Mouse (Mus musculus) MEL (cell line): ENCODE measurements around the gene A930018P22Rik.

Experiments used
- CTCF ChIP-seq, 3 experiments: IDR thresholded peaks in 2 of 3; conservative IDR thresholded peaks in 1 of 3; 2 replicates each; pipeline ENCODE4 v1.5.1; 2011 to 2012; ENCODE audit warnings: low read length in 3 of 3, low read depth in 2 of 3, mild to moderate bottlenecking in 2 of 3, improper control_type of control experiment in 1 of 3, inconsistent platforms in 1 of 3, mixed read lengths in 1 of 3, moderate library complexity in 1 of 3; ENCODE audit not compliant: control insufficient read depth in 1 of 3, insufficient read depth in 1 of 3, poor library complexity in 1 of 3, severe bottlenecking in 1 of 3
- EP300 ChIP-seq, 2 experiments: IDR thresholded peaks; 2 replicates each; pipeline ENCODE4 v1.6.1; 2011; ENCODE audit warnings: improper control_type of control experiment in 2 of 2, low read length in 2 of 2, low read depth in 1 of 2, mild to moderate bottlenecking in 1 of 2
- POLR2A ChIP-seq, 2 experiments: IDR thresholded peaks; 2 replicates each; pipeline ENCODE4 v1.6.1; 2011 to 2012; ENCODE audit warnings: low read length in 2 of 2, mild to moderate bottlenecking in 2 of 2, control low read depth in 1 of 2, improper control_type of control experiment in 1 of 2, low read depth in 1 of 2, moderate library complexity in 1 of 2; ENCODE audit not compliant: control insufficient read depth in 1 of 2, insufficient read depth in 1 of 2, poor library complexity in 1 of 2
- USF2 ChIP-seq, 2 experiments: IDR thresholded peaks; 2 replicates each; pipeline ENCODE4 v1.6.1; 2011 to 2012; ENCODE audit warnings: improper control_type of control experiment in 2 of 2, low read length in 2 of 2, borderline replicate concordance in 1 of 2, inconsistent platforms in 1 of 2, low read depth in 1 of 2, mild to moderate bottlenecking in 1 of 2; ENCODE audit not compliant: insufficient read depth in 1 of 2
- ZC3H11A ChIP-seq: IDR thresholded peaks from 2 replicates; pipeline ENCODE4 v1.6.1; 2012; ENCODE audit warnings: low read depth, mild to moderate bottlenecking, inconsistent platforms, low read length, improper control_type of control experiment

- TF ChIP-seq USF2 (IDR thresholded peaks at IDR 0.05; ENCODE audit: borderline replicate concordance in 1 of 2, insufficient read depth in 1 of 2, low read depth in 1 of 2, low read length in 2 of 2) (no peak), EP300 (IDR thresholded peaks at IDR 0.05; ENCODE audit: low read depth in 1 of 2, low read length in 2 of 2) (no peak), CTCF (IDR thresholded peaks at IDR 0.05 in 2 of 3, conservative IDR thresholded peaks at IDR 0.05 in 1 of 3; ENCODE audit: control insufficient read depth in 1 of 3, insufficient read depth in 1 of 3, low read depth in 2 of 3, low read length in 3 of 3, poor library complexity in 1 of 3, severe bottlenecking in 1 of 3) (no peak), POLR2A (IDR thresholded peaks at IDR 0.05; ENCODE audit: control insufficient read depth in 1 of 2, insufficient read depth in 1 of 2, low read depth in 1 of 2, low read length in 2 of 2, poor library complexity in 1 of 2) (no peak), ZC3H11A (no peak)
Measured at GRCm38 (mm10) chr2:104153345-104153744, 30.8 kb downstream of the A930018P22Rik start.
